Mouse (Mus musculus) heart, postnatal 4 days (tissue): ENCODE data around the gene Elmo1. TPM values are rescaled to one million over a fixed set of nuclear protein-coding genes. Genes with fewer than 3 reads are reported as not detected.

Experiments
- DNase-seq: peaks from one replicate; pipeline ENCODE4 v3.0.0; 2021
- total RNA-seq, 2 experiments: library from RNA; stranded (reverse); gene quantifications; 2 replicates each; pipeline ENCODE4 v1.2.3; 2021

Gene Elmo1
- total RNA-seq, 2 experiments from 2014 or later, result 21.1 to 22.4 TPM

DNA sequence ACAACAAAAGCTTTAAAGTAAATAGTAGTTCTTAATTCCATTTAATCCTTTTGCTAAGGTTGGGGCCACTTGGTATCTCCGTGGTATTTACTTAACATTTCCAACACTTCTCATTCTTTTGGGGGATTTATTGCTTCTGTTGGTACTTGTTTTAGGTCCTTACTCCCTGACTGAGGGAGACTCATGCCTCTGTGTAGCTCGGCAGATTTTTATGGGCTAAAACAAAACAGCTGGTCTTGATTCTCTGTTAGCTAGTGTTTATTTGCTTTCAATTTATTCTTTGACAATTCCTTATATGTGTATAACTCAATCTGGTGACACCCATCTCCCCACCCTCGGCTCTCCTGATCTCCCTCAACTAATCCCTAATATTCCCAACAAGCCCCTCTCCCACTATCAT, 237.6 kb downstream of the Elmo1 start:
- no peak for DNase-seq

DNA sequence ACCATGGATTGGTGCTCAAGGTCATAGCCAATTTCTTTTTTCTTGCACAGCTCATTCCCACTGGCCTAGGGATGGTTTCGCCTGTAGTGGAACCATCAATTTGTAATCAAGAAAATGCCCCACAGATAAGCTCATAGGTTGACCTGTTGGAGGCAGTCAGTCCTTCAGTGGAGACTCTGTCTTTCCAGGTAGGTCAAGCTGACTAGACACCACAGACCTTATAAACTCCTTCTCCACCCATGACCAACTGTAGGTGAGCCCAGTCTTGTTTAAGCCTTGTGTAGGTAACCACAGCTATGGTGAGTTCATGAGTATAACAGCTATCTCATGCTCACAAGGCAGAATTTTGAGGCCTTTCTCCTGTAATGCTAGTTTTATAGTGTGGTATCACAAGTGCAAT, 238.3 kb downstream of the Elmo1 start:
- no peak for DNase-seq

DNA sequence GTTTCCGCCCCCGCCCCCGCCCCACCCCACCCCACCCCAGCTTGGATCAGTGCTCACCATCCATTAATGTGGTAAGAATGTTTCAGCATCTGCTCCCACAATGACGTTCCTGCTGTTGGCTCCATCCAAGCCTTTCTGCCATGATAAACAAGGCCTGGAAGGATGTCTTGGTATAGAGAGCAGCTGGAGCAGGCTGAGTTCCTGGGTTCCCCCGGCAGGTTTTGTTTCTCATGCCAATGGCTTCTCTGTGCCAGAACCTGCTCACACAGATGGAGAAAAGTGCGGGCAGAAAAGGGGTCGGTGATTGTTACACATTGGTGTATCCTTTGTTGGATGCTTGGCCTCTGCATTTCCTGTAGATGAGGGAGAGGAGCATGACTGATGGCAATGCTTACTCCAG, 240.6 kb downstream of the Elmo1 start:
- DNase-seq, result no peak

DNA sequence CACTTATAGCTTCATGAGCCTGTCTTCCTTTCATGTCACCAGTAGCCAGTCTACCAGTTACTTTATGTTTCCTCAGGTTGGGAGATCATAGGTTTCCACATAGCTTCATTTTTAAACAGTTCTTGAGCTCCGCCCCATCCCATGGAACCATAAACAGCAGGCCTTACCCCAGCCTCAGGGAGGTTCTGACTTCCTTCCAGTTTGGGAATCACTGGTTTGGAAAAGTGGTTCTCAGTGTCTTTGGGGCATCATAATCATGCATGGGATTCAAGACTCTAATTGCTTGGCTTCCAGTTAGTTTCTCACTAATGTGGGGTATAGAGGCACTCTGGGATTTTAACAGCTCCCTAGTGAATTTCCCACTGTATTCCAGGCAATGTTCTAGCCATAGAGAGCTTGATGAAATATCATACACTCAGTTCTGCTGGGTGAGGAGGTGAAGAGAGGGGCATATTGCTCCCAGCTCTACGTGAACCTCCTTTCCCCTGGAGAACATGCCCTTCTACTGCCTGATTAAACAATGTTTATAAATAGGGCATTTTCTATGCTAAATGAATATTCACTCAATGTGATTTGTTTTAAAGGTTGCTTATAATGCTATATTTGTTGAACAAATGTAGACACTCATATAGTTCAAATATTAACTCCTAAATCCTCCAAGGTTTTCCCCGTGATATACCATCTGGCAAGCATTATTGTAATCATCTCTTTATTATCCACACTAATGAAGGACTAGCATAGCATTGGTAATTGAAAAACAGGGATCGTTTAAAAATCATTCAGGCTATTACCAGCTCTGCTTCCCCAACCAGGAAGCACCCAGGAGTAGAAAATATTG, 244.9 kb downstream of the Elmo1 start:
- DNase-seq, result no peak

DNA sequence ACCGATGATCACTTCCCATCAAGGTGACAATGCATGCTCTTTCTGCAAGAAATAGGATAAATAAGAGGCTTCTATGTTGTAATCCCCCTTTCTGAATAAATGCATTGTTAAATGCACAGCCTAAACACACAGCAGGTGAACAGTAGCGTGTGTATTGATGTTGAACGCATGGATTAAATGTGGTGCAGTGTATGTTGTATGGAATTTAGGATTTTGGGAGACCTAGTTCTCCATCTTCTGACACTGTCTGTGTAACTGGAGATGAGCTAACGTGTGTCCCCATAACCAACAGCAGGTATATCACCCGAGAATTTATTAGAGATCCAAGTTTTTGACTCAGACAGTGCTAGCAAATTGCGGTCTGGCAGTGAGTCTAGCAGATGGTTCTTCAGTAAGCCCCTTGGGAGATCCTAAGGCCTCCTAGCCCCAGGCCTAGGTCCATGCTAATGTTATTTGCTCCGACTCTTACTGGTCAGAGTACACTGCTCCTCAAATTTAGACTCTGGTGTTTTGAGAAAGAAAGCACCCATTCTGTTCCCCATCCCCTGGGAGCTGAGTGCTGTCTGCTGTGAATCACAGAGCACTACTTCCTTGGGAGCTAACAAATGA, 245.6 kb downstream of the Elmo1 start:
- no peak for DNase-seq

DNA sequence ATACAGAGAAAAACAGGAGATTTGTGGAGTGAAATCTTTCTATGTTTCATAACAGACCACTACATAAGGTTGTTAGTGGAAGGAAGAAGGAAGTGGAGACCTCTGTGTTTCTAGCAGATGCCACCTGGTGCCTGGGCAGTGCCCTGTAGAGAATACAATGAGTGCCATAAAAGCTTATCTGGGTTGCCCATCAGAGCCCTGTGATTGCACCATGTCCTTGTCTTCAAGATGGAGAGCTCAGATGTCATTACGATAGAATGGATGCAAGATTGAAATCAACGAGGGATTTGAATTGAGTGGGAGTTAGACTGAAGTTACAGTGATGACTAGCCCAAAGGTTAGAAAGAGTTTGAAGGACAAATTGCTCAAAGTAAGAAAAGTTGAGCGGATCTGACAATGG, 252.5 kb downstream of the Elmo1 start:
- no peak for DNase-seq

DNA sequence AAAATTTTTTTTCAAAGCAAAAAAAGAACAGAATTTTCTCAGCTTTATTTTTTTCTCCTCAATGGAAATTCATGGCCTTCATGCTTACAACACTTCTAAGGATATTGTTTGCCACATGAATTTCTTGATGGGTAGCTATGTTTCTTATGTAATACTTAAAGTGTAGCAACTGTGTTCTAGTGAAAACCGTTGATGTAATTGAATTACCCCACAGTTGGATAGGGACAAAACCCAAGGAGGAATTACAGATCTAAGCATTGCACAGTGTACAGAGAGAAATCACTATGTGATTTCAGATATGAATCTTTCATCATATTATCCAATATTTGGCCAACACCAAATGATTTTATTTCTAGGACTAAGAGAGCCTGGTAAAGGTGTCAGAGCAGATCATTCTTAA, 259.4 kb downstream of the Elmo1 start:
- DNase-seq, result no peak

DNA sequence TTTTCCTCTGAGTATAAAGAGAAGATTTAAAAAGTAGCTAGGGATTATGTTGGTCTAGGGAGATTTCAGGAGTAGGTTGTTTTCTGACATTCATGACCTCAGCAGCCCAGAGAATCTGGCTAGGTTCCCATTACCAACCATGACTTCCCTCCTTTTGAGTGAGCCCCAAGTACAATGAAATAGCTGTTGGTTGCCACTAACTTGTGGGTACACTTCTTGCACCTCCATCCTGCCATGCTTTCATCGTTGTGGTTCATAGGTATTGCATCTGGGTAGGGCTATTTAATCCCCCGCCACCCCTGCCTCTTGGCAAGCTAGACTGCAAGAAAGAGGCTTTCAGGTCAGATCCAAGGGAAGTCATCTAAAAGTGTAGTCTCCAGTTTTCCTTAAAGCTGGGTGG, 262.2 kb downstream of the Elmo1 start:
- DNase-seq, result no peak

DNA sequence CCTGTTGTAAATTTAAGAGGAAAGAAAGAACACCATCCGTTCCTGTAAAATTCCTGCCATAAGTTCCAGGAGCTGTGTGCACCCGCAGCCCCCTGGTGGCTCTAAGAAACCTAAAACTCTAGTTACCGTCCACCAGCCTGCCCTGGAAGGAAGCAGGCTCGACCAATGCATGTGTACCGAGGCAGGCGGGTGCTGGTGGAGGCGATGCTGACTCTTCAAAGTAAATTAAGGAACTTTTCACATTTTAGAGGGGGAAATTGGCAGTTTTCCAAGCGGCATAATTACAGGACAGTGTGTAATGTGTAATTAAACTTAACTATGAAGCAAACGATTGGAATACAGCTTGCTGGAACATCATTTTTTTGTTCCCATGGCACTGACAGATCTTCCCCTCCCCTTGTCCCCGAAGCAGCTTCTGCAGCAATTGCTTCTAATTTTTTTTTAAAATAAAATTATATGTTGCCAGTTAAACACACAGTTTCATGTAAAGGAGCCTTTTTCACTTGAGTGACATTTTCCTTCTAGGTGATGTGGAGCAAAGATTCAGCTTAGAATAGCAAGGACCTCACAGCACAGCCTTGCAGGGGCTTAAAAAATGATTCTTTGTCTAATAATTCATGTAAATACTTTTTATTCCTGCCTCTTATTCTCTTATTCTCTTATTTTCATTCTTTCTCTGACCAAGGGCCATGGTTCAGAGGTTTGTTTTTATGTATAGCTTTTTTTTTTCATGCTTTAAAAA, 263.6 kb downstream of the Elmo1 start:
- no peak for DNase-seq

DNA sequence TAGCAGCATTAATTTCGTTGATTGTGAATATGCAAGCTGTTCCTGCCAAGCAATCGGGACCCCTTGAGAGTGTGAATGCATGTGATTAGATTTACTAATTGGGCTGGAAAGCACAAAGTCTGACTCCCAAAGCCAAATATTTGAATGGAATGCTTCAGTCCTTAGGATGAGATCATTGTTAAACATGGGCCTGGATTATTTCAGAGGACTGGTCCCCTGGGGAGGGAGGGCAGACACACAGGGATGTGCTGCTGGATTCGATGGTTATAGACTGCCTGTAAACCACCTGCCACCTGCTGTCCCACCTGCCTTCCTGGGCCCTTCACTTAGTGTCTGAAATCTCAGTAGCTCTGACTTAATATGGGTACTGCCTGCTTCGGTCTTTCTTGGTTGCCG, 264.2 kb downstream of the Elmo1 start:
- peak; percentile 31 for DNase-seq

DNA sequence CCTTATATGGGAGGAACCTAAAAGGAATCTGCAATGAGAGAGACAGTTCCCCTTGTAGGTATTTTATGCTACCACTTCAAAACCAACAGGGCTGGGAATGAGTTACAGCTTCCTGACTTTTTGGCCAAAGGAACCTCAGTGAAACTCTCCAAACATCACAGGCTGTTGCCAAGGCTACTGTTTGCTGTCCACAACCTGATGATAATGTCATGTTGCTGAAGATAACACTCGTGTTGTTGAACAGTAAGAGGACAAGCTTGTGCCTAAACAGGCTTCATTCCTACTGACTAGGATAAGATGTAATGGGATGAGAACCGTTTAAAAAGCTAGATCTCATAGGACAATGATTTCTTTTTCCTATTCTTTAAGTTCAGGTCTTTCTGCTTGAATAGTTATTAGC, 272.1 kb downstream of the Elmo1 start:
- DNase-seq, result no peak

DNA sequence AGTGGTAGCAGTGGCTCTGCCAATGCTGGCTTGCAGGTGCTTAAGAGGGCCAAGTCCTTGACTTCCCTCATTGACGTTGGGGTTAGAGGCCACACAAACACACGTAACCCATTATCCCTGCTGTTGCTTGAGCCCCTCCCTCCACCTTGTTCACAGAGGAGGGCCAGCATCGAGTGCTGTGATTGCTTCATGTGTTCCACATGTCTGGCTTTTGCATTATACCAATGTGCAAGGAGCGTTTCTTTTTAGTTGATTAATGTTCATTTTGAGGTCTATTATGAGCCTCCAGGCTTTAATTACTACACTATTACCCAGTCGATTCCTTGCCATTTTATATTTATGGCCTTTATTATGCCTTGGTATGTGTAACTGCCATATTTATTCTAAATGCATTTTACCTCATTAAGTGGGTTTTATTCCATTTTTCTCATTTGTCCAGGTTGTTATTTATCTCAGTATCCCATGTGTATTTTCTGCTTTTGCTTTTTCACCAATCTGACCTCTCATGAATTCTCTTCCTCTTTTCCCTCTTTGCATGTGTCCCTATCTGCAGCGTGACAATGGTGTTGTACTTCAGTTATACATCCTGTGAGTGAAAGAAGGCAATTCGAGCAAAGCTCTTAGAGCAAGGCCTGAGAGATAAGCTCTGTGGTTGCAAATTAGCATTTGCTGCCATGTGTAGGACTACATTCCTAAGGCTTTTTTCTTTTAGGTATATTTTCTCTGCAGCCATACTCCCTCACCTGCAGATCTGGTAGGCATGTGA, 275.6 kb downstream of the Elmo1 start:
- DNase-seq, result no peak

DNA sequence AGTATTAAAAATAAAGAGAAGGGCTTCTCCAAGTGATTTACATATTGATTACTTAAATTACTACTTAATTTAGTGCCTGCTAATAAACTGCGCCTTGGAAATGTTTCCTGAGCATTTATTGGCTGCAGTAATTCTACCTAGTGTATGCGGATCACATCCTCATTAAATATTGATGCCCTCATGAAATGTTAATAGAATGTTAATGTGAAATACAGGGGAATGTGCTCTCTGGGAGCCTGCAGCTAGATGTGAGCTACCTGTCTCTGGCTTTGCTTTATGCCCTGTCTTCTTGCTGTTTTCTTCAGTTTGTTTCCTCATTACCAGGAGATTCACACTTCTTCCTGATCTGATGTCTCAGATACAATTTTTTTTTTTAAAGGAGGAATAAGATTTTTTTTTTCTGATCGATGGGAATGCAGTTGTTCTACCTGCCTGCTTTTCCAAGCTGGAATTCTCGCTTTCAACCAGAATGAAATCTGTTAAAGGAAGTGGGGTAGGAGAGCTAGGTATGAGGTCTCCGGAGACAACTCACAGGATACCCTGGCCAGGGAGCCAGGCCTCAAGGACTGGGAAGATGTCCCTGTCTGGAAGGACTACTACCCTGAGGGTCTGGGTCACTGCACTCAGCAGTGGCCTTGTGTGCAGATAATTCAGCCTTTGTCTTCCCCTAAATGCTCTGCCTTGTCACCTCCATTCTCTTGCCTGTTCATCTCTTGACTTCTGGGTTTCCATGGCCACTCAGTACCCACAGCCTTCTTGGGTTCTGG, 279.8 kb downstream of the Elmo1 start:
- DNase-seq, result no peak

DNA sequence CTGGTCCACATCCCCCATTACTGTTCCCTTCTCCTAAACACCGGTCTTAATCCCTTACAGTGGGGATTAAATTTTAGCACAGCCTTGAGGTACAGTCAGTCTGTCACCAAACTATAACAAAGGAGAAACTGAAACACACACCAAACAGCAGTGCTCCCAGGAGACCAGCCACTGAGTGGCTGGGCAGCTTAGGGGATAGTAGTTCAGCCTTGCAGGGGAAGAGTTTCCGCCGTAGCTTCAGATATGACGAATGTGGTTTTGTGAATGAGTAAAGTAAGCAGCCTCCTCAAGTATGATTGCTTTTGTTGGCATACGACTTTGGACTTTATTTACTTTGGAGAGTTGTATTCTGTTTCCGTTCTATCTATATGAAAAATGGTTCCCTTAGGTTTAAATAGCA, 281.1 kb downstream of the Elmo1 start:
- no peak for DNase-seq

DNA sequence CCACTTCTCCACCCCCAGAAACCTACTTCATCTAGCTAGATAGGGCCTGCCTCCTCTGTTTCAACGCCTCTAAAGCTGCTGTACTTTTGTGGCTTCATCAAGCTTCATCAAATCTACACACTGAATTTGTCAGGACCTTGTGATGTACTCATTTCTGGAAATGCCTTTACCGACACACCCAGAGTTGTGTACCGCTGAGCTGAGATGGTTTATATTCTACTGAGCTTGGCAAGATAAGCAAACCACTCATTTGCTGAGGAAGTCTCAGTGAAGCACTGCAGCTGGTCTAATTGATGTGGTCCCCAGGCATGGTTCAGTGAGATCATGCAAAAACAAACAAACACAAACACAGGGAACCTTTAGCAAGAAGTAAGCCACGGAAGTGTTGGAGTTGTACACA, 281.9 kb downstream of the Elmo1 start:
- DNase-seq, result no peak

DNA sequence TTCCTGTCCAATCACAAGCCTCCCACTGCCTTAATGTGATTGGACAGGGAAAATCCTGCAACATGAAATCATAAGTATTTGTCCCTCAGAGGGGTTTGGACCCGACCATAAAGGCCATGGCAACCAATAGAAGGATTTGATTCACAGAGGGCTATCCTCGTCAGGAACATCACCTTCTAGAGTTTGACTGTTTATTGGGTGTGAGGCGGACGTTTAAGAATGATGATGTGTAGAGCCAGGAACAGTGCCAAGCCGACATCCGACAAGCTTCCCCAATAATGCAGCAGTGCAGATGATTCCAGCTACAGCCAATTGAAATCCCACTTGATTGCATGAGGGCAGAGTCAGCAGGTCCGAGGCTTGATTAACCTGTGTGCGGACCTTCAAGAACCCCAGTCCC, 288.5 kb downstream of the Elmo1 start:
- DNase-seq, result no peak

DNA sequence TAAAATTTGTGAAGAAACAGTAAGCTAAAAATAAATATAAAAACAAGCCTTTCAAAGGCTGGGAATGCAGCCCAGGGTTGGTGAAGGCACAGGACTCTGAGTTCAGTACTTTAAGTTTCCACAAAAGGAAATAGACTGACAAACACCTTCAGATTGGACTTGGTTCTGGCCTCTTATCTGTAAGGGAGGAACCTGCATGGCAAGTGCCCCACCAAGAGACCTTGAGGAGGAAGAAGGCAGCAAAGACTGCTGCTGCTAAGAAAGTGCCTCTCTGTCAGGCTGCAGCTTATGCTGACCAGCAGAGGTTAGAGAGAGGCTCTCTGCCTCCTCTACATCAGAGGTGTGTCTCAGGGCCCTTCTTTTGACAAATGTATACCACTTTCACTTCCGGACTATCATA, 293.5 kb downstream of the Elmo1 start:
- no peak for DNase-seq

DNA sequence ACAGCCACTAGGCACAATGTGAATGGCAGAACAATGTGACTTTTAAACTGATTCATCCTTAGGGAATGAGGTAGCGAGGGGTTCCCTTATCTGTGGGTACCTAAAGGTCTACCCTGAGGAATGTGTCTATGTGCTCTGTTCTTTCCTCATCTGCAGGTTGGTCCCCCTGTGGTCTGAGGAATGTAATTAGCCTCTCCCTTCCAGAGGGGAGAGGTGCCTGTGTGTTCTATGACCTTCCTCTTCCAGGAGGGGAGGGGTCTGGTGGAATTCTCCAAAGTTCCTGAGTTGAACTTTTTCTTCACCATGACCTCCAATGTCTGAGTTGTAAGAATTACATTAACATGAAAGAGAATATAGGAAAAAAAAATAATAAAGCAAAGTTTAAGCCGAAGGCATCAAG, 294.4 kb downstream of the Elmo1 start:
- DNase-seq, result no peak

DNA sequence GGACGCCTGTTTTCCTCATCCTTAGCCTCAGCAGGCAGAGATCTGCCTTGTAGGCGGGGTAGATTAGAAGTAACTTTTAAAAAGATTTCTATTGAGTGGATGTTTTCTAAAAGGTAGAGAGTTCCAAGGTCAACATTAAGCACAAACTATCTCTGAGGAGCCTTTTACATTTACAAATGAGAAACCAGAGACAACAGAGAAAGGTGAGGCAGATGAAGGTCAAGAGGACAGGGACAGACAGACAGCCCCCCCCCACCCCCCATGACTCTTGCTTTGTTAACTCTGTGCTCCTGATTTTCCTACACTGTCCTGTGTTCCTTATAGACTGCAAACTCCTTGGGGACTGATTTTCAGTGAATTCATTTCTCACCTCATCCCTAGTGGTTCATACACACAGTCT, 295.0 kb downstream of the Elmo1 start:
- no peak for DNase-seq

DNA sequence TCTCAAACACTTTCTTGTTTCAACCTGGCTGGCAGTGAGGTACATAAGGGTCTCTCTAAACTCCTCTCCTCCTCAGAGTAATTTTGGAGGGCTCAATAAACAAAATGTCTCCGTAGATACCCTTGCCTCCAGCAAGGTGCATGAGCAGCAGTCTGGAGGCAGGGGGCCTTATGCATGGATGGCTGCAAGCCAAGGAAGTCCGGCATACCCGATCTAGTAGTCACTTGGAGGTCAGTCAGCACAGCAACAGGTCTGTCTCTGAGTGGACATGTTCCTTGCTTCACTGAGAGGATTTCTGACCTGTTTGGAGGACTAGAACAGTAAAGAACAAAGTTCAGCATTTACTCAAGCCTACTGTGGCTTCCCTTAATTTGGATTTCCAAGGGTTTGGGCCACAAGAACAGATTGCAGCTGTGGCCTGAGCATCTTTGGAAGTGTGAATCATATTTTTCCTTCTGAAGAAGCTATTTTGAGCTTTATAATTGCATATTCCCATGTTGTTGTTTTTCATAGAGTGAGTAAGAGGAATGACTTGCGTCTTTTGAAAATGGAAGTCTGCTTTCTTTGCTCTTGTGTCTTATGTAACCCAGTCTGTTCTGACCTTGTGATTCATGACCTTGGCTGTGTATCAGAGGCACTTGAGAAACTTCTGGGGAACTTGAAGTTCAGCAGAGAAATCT, 296.2 kb downstream of the Elmo1 start:
- no peak for DNase-seq

DNA sequence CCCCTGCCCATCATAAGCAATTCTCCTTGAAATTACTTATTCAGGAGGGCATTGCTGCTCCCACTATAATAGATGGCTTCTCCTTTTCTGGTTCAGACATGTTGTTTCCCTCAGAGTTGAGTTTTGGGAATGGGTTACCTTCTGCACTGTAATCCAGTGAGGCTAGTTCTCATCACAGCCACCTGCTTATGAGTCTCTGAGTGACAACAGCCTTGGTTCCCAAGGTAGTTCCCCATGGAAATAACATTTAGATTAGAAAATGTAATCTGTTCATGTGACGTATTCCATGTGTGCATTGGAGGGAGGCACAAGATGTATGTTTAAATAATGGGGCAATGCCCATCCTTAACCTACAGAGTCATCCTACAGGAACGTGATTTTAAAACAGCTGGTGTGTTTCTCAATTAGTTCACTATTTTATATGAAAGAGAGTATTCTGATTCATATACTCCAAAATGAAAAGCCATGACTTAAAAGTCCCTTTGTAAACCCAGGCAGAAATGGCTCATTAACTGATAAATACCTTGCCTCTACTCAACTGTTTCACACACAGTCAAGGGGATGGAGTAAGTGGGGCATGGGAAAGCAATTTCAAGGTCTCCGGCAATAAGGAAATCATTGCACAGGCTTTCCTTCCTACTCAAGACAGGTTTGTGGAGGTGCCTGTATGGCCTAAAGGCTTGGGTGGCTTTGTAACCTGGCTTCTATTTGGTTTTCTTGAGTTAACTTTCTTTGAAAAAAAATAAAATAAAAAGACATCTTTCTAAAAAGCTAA, 302.6 kb downstream of the Elmo1 start:
- no peak for DNase-seq
